Mouse (Mus musculus) WW6 (cell line): Measurements from ENCODE around the gene Ephb3.

Source experiments
- DNase-seq: peaks from one replicate; pipeline ENCODE4 v3.0.0-alpha.2; 2013; ENCODE audit warnings: low read depth, low spot score

The Ephb3 gene

DNA sequence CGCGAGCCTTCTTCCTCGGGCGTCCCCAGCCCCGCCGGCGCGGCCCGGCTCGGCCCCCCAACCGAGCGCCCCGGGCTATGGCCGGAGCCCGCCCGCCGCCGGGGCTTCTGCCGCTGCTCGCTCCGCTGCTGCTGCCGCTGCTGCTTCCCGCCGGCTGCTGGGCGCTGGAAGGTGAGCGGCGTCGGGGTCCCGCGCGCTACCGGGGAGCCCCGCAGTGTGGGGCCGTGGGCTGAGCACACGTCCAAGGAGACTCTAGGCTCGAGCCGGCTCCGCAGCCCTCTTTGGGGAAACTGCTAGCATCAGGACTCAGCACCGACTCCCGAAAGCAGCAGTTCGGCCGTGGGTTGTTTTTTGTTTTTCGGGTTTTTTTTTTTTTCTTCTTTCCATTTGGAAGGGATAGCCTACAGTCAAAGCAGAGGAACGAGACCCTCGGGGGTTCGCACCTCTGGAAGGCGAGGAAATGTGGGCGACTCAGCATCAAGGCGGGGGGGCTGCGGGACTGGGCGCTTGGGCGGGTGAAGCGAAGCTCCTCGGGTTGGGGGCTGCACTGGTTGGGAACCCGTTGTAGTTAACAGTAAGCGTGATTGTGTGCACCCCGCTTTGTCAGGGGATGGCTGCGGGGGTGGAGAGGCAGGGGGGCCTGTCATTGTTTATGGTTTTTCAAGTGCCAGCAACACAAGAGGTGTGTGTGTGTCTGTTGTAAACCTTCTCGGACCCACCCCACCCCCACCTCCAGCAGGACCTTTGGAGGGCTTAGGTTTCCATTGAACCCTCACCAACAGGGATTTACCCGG lies 735 bp downstream of the Ephb3 start:
- no peak for DNase-seq

DNA sequence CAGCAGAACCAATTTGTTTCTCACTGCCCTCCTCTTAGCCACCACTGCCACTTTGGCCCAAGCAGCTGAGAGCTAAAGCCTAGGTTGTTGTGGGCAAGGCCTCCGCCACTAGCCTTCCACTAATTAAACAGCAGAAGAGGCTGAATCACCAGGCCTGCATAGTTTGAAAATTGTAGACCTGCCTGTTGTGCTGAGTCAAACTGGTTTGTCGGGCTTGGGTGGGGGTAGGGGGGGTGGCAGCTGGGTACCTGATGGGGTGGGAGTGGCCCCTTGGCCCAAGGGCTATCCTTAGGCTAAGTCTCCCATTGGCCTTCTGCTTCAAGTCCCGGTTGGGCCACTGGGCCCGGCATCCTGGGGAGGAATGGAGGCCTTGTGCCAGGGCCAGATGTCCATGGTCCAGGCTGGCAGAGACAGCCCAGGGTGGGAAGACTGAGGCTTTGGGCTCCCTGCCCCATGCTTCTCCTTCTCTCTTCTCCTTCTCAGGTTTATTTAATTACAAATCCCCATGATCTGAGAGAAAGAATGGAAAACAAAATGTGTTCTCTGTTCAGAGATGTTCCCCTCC lies 3.5 kb downstream of the Ephb3 start:
- no peak for DNase-seq

DNA sequence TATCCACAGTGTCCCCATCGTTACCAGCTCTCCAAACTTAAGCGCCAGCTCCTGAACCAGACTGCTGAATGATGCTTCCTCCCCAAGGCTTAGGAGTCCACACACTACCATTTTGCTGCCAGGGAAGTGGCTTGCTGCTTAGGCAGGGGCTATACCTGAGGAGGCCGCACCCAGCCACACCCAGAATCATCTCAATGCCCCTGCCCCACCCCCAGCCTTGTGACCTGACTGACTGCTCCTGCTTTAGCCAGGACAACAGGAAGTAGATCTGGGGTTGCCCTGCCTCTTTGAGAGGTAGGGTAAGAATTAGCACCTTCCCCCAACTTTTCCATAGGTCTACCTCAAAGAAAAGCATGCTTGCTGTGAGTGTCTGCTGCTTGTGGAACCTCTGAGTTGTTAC lies 4.7 kb downstream of the Ephb3 start:
- no peak for DNase-seq

DNA sequence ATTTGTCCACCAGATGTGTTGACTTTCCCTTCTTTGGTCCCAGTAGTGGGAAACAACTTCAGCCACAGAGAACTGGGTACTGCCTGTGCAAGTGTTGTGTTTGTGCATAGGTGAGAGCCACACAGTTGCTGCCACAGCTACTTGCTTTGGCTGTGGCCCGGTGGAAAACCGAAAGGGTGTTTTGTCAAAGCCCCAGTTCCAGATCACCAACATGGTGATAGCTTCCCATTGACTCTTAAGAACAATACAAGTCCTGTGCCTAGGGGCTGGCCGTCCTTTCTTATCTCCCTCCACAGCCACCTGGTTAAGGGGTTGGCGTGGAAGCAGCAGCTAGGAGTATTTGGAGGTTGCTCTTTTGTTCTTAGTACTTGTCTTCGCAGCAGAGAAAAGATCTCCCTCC lies 5.6 kb downstream of the Ephb3 start:
- no peak for DNase-seq

DNA sequence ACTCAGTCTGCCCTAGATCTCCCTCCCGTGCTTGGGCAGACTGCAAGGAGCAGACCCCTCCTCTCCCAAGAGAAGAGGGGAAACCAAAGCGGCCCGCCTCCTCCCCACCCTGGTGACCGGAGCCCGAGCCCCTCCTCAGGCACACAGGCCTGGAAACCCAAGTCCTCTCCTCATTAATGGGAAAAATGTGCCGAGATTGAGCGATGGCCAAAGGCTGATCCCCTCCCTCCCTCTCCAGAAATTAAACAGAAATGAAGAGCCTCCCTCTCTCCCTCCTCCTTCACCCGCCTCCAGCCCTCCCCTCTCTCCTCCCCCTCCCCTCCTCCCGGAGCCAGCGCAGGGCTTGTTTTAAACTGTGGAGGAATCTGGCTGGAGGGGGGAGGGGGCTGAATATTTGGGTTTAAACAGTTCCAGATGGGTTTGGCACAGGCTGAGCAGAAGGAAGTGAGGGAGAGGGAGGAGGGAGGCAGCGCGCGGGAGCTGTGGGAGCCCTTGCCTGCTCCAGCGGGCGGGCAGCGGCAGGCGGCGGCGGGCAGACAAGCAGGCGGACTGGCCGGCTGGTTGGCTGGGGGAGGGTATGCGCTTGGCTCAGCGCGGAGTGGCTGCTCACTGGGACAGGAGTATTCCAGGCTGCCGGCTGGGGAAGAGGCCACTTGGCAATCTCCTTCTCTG lies 6.2 kb downstream of the Ephb3 start:
- DNase-seq, result no peak

DNA sequence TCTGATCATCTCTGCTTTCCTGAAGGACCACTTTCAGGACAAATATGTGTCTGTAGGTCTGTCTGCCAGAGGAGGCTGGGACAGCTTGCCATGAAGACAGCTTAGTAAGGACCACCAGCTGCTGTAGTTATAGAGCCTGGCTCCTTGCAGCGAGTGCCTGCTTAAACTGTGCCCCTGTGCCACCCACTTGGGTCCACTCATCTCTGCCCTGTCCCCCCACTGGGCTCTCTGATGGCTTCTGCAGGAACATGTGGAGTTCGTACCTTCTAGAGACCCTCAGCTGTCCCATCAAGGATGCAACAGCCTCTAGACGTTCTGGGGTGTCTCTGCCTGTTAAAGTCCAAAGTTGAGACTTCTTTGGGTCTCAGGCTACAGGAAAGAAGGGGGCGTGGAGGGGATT lies 6.9 kb downstream of the Ephb3 start:
- no peak for DNase-seq

DNA sequence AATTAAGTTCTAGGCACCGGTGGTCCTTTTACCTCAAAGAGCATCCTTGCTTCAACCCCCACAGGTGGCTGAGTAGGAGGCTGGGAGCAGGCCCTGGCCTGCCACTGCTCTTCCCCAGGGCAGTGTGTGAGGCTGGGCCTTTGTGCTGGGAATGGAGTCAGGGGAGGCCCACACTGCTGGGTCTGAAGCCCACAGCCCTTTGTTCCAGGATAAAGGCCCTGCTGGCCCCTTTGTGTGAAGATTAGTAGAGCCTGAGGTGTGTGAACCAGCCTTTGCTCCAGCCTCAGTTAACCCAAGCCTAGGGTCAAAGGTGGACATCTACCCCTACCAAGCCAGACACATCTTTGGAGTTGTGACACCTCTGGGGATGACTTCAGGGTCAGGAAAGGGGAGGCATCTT lies 7.8 kb downstream of the Ephb3 start:
- no peak for DNase-seq

DNA sequence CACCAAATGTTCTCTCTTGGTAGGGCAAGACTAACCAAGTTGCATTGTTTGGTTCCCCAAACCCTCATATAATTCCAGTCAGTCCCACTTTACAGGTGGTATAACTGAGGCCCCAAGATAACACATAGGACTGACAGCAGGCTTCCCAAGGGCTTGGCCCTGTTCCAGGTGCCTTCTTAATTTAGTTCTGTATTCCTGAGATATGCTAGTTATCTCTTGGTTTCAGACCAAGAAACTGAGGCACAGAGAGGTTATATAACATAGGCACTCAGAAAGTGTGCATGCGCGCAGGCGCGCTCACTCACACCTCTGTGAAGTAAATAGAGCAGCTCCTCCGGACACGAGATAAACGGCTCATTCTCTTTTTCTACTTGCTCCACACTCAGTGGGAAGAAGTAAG lies 9.4 kb downstream of the Ephb3 start:
- no peak for DNase-seq

DNA sequence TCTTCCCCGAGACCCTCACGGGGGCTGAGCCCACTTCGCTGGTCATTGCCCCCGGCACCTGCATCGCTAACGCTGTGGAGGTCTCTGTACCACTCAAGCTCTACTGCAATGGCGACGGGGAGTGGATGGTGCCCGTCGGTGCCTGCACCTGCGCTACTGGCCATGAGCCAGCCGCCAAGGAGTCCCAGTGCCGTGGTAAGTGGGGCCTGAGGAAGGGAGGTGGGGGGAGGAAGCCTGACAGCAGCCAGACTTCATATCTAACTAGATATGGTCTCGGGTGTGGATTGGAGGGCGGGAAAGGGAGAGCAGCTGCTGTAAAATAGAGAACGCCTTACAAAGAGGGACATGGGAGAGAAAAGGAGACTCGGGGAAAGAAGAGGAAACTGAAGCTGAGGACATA lies 10.2 kb downstream of the Ephb3 start:
- no peak for DNase-seq

DNA sequence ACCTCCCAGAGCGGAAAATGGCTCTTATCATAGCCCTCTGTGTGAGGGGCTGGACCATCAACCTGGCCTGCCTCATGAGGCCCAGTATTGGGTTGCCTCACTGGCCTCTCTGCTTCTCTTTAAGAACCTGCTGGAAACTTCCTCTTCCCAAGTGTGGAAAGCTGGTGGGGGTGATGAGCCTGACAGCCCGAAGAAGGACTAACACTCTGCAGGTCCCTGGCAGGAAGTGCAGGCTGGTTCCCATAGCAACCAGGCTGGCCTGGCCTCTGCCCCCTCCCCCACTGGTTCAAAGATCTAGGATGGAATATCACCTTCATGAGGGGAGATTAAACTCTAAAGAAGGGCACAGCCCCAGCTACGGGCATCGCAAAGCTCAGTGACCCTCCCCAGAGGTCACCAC lies 11.5 kb downstream of the Ephb3 start:
- DNase-seq, result no peak

DNA sequence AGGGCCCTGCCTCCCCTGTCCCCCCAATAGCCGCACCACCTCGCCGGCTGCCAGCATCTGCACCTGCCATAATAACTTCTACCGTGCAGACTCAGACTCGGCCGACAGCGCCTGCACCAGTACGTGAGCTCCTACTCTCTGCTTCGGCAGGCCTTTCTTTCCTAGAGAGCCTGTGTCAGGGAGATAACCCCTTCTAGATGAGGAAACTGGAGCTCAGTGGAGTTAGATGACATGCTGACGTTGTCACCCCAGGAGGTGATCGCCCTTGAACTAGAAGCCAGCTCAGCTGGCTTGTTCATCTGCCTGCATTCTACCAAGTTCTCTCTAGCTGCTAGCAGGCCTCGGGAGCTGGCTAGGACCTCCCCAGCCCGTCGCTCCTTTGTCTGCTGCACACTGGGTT lies 12.7 kb downstream of the Ephb3 start:
- no peak for DNase-seq

DNA sequence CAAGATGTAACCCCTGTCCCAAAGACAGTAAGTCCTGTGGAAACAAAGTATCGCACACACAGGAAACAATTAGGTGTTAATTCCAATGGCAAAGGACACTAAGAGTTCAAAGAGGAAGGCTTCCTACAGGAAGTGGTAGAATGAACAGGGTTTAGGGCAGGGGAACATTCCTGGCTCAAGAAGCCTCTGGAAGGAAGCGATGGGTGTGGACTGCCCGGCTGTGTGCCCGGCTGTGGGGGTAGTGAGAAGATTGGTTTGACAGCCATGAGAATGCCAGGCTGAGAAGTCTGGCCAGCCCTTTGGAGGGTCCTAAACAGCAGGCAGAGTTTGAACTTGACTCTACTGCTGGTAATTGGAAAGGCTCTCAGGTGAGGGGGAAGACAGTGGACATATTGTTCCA lies 15.1 kb downstream of the Ephb3 start:
- no peak for DNase-seq

DNA sequence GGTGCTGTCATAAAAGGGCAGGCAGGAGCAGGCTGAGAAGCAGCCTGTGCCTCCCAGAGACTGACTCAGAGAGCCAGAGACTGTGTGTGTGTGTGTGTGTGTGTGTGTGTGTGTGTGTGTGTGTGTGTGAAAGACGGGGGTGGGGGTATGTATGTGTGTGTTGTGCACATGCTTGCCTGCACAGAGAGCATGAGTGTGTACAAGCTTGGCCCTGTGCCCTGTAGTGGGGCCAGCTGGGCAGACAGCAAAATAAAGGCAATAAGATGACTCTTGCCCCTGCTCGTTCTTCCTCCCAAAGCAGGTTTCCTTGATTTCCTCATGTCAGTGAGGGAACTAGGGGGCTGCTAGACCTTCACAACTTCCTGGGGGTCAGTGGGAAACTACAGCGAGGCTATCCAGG lies 18.5 kb downstream of the Ephb3 start:
- DNase-seq, result no peak

DNA sequence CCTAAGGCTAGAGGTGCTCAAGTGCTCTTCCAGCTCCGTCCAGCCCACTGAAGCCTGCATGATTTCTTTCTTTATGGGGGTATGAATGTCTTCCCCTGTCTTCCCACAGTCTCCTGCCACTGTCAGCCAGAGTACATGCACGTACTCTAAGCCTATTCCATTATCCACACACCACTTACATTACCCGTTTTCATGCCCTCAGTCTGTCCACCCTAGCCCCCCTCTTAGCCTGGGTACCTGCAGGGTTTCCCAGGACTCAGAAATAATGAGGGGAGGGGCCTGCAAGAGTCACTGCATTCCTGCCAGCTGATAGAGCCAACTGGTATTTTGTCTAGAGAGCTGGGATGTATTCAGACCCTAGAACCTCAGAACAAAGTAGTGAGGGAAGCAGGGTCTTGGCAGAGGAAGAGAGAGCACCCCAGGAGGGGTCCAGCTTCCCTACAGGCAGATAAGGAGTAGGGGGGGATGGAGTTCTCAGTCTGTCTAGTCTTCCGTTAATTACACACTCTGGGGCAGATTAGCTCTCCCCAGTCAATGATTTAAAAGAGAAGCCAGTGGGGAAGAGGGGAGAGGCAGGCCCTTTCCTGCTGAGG lies 20.2 kb downstream of the Ephb3 start:
- no peak for DNase-seq

DNA sequence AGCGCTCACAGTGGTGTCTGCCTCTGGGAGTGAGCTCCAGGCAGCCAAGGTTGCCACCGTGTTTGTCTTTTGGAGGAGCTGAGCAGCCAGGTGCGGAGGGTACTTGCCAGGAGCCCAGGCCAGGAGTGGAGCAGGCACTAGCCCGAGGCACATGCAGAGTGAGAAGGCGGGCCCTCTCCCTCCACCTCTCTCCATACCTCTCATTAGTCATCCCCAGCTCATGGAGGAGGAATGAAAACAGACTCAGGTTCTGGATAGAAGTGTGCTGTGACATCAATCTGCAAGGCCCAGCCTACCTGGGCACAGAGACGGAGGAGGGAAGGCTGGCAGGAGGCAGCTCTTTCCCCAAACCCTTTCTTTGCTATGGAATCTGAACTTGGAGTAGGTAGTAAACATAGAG lies 22.1 kb downstream of the Ephb3 start:
- no peak for DNase-seq

DNA sequence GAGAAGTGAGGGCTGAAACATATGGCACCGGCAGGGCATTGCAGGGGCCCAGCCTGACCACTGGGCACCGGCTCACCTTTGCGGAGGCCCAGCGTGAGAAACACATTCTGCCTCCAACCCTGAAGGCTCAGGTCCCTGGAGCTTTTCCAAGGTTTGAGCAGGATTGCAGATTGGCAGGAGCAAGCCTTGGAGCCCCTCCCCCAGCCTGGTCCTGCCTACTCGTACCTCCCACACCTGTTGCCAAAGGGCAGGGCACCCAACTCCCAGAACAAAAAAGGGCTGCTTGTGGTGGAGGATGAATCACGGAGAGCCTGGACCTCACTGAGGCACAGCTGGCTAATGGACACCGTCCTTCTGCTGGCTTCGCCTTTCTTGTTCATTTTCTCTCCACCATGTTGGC lies 30.6 kb downstream of the Ephb3 start:
- DNase-seq, result no peak

DNA sequence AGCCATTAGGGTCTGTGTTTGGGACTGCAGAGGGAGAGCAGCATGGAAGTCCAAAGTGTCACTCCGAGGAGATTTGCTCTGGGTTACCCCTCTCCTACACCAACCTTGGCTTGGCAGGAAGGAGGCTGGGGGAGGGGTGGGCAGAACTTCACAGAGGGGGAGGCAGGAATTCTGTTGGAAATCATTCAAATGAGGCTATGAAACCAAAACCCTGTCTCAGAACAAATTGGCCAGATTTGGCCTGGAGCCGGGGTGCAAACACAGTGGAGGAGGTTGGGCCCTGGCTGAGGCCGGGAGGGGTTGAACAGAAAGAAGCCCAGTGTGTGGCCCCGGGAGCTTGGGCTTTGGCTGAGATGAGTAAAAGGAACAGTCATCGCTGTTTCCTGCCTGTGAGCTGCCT lies 34.2 kb downstream of the Ephb3 start:
- DNase-seq, result no peak

DNA sequence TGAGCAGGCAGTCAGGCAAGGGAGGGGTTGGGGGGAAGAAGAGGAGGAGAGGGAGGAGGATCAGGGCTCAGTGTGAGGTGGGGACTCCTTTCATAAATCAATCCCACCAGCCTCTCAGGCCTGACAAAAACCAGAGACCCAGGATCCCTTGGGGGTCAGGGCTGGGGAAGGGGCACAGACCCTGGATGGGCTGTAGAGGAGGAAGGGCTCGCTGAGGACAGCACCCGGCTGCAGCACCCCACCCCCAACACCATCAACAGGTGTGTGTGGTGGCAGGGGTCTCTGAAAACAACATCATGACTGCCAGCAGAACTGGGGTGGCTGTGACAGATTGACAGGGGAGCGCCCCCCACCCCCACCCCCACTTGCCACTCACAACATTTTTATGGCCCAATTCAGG lies 36.0 kb downstream of the Ephb3 start:
- DNase-seq, result no peak

DNA sequence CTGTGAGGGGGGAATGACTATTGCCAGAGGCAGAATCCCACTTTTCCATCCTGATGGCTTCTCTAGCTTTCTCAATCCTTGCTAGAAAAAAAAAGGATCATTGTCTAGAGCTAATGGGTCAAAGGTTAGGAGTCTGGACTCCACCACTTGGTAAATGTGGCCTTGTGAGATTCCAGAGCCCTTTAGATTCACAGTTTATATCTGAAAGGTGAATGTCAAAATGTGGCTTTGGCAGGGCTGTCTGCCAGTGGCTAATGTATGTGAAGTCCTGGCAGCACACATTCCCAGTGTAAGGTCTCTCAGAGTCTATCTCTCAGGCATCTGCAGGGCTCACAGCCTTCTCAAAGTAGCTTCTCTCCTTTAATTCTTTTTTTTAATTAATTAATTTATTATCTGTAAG lies 36.5 kb downstream of the Ephb3 start:
- DNase-seq, result no peak

DNA sequence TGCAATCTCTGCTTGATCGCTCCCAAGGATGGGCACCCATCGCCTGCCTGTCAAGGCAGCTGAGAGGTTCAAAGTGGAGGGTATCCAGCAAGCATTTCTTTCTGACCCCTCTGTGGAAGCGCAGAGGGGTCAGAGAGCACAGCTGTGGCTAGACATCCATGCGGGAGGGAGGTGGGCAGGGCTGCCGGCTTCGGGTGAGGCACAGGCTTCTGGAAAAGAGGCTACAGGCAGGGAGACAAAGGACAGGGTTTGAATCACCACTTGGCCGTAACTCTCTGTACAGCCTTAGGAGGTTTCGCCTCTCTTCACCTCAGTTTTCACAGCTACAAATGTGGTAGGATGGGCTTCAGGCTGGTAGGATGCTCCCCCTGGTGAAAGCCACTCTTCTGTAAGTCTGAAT lies 38.4 kb downstream of the Ephb3 start:
- DNase-seq, result no peak

DNA sequence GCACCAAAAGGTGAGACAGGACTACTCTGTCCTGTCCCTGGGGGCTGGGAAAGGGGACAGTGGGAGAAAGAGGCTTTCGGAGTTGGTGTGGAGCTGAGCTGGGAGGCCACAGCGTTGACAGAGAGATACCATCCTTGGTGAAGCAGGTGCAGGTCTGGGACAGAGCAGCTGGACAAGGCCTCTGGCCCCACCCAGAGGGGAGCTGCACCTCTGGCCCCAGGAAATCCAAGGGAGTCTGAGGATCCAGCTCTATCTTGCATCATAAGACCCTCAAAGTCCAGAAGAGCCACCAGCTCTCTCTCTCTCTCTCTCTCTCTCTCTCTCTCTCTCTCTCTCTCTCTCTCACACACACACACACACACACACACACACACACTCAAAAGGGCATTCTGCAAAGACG lies 40.2 kb downstream of the Ephb3 start:
- no peak for DNase-seq

DNA sequence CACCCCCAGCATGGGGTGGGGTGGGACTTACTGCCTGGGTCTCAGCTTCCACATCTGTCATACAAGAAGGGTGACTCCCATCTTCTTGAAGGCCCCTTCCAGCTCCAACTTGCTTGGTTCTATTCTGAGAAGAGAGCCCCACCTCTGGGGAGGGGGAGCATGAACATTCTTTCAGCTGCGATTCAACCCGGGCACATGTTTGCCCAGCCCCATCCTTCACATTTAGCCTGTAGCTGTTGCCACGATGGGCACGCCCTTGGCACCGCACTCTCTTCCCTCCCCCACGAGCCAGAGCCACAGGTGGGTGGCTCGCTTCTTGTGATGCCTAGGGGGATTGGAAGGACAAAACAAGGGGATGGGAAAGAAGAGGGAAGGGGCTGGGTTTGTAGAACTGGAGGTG lies 40.8 kb downstream of the Ephb3 start:
- DNase-seq, result no peak

DNA sequence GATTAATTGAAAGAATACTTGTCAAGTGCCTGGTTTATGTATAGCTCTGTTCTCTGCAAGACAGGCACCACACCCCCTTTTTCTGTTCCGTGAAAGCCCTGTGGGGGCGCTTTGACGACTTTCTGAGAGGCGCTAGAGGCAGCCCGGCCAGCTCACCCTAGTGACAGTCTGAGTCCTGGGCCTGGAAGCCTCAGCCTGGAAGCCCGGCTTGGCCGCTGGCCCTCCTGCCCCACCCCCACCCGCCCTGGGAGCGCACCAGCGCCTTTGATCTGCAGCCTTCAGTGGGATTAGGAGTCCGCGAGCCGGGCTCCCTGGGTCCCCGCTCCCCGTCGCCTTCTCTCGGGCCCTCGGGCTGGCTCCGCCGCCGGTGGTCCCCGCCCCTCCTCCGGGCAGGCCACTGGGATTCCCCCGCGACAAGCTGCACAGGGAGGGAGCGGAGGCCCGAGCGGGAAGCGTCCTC lies 41.4 kb downstream of the Ephb3 start:
- DNase-seq, result peak; percentile 56
